Mouse (Mus musculus): Measurements from ENCODE around the gene Ist1.

- TF ChIP-seq HCFC1 (IDR thresholded peaks at IDR 0.05; ENCODE audit: borderline replicate concordance, insufficient read depth, low read length) (no peak), ZC3H11A (IDR thresholded peaks at IDR 0.05; ENCODE audit: borderline replicate concordance, low read depth, low read length) (no peak), ZNF384 (IDR thresholded peaks at IDR 0.05; ENCODE audit: low read depth, low read length) (no peak), MAFK (IDR thresholded peaks at IDR 0.05; ENCODE audit: insufficient read depth, low read depth, low read length) (no peak)
Measured at GRCm38 (mm10) chr8:109672656-109673055, 20.4 kb downstream of the Ist1 start.

Data from ES-E14 (cell line).